Mouse (Mus musculus) erythroblast, embryonic 14.5 days (primary cell): ENCODE measurements at regions not wholly inside any gene's neighbourhood (a gene's known extent, or its start where the extent isn't known, plus 50 kb on each side); places are given as distances from the start of the nearest gene placed in this dataset.

ENCODE experiments used
- GATA1 ChIP-seq: IDR thresholded peaks from 2 replicates; pipeline ENCODE4 v1.6.1; 2012; ENCODE audit warnings: low read length, inconsistent platforms, mixed read lengths
- TAL1 ChIP-seq: IDR thresholded peaks from 3 replicates; pipeline ENCODE4 v1.6.1; 2012; ENCODE audit warnings: low read length, inconsistent platforms, mixed read lengths

DNA sequence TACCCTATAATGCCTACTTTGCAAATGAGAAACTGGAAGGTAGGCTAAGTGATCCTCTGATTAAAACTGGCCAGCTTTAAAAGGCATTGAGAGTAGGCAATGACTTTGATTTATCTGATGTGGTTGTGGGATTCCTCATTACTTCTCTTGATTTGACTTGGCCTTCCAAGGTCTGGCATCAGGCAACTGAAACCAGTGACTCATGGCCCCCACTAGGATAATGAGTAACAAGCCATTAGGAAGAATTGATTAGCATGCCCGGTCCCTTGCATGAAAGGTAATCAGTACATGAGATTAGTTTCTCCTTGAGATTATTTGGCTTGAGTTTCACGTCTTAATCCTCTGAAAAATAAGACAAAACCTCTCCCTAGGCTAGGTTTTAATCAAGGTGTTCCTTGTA is 56.8 kb upstream of the Magi1 start:
- no peak for TF ChIP-seq TAL1
- TF ChIP-seq GATA1 = no peak
